Mouse (Mus musculus): Measurements from ENCODE around the gene Itsn1. TPM values are rescaled to one million over a fixed set of nuclear protein-coding genes. Genes with fewer than 3 reads are reported as not detected.

Gene Itsn1
- polyA plus RNA-seq, 1 experiment from 2014 or later: 9.7 TPM

DNA sequence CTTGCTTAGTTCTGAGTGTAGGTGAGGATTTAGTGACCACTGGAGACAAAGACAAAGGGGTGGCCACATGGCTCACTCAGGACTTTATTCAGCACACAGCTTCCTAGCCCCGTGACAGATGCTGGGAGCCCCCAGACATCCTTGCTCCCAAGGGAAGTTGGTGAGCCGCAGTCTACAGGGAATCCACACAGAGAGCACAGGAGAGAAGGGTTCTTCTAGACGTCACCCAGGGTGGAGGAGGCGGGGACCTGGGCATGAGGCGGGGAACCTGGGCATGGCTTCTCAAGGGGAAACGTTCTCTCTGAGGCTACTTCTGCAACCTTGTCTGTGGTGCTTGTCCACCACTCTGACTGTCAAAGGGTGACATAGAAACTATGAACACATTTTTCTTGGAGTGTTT lies 34.9 kb downstream of the Itsn1 start:
- TF ChIP-seq EP300 (IDR thresholded peaks at IDR 0.05): no peak
- no peak for TF ChIP-seq CTCF (IDR thresholded peaks at IDR 0.05)

DNA sequence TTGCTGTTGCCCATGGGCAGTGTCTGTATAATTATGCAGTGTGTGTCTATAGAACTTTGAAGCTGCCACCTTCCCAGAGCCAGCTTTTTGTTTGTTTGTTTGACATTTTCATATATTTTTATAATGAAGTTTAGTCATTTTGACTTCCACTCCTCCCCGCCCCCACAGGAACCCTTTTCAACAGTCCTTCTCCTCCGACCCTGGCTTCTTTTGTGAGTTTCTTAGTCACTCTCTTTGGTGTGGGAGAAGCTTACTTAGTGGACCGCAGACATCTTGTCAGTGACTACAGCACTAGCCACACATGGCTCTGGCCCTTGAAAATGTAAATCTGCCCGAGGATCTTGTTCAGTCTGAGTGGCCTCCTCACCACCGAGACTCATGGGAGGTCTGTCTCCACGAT lies 35.3 kb downstream of the Itsn1 start:
- H3K4me3 ChIP-seq (ENCODE audit: low read depth, low read length): no peak overlapping the region
- peaks cover 4% of the 10 kb centered on the region for H3K4me1 ChIP-seq (ENCODE audit: insufficient read depth, low read depth, low read length)
- TF ChIP-seq EP300 (IDR thresholded peaks at IDR 0.05): no peak
- WGBS: 65% methylated on average over 6 of the region's 6 CpGs
- H3K9ac ChIP-seq (replicated peaks; ENCODE audit: low read depth): no peak overlapping the region
- ATAC-seq: no peak
- H3K36me3 ChIP-seq (ENCODE audit: insufficient read depth, low read length): no peaks in the 10 kb centered on the region
- no peaks in the 10 kb centered on the region for H3K9me3 ChIP-seq (ENCODE audit: low read length)
- no peak for DNase-seq (ENCODE audit: low spot score)
- no peaks in the 10 kb centered on the region for H3K27me3 ChIP-seq (replicated peaks; ENCODE audit: insufficient read depth, low read length)
- no peak overlapping the region for H3K27ac ChIP-seq (ENCODE audit: low read length)
- no peak overlapping the region for H3K4me2 ChIP-seq (replicated peaks; ENCODE audit: low read depth, low read length)

More for the DNA sequence above, 34.9 kb downstream of the Itsn1 start:
- Histone ChIP-seq H3K27ac (ENCODE audit: low read length) (no peak overlapping the region), H3K36me3 (ENCODE audit: insufficient read depth, low read length) (no peaks in the 10 kb centered on the region), H3K4me3 (ENCODE audit: low read depth, low read length) (no peak overlapping the region), H3K4me2 (replicated peaks; ENCODE audit: low read depth, low read length) (no peak overlapping the region), H3K4me1 (ENCODE audit: insufficient read depth, low read depth, low read length) (peaks cover 4% of the 10 kb centered on the region), H3K9me3 (ENCODE audit: low read length) (no peaks in the 10 kb centered on the region), H3K27me3 (replicated peaks; ENCODE audit: insufficient read depth, low read length) (no peaks in the 10 kb centered on the region), H3K9ac (replicated peaks; ENCODE audit: low read depth) (no peak overlapping the region)
- 34% methylated on average over 6 of the region's 6 CpGs for WGBS
- ATAC-seq (peak; percentile 78), DNase-seq (ENCODE audit: low spot score) (peak; percentile 61)

DNA sequence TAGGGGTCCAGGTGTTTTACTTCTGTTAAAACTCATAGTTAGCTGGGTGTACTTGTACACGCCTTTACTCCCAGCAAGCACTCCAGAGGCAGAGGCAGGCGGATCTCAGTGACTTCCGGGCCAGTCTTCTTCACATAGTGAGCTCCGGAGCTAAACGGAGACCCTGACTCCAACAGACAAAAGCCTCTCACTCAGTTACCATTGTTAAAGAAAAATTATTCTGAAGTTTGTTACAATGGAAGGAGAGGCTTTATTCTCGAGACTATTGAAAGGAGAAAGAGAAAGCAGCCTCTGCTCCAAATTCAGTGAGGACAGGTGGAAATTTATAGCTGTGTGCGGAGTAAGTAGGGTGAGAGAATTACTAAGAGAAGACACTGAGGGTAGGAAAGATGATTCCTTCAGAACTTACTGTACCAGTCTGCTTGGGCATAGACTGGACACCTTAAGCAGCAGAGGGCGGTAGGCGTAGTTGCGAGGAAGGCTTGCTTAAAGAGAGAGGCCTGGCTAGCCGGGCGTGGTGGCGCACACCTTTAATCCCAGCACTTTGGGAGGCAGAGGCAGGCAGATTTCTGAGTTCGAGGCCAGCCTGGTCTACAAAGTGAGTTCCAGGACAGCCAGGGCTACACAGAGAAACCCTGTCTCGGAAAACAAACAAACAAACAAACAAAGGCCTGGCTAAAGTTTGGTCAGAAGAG lies 36.2 kb downstream of the Itsn1 start:
- H3K4me3 ChIP-seq (ENCODE audit: low read depth, low read length): no peak overlapping the region
- WGBS: 93% methylated on average over 15 of the region's 15 CpGs
- TF ChIP-seq EP300 (IDR thresholded peaks at IDR 0.05) (no peak), CTCF (IDR thresholded peaks at IDR 0.05) (no peak)
- no peaks in the 10 kb centered on the region for H3K9me3 ChIP-seq (ENCODE audit: low read length)
- DNase-seq (ENCODE audit: low spot score) (no peak), ATAC-seq (no peak)
- no peak overlapping the region for H3K4me2 ChIP-seq (replicated peaks; ENCODE audit: low read depth, low read length)
- no peak overlapping the region for H3K9ac ChIP-seq (replicated peaks; ENCODE audit: low read depth)
- H3K27me3 ChIP-seq (replicated peaks; ENCODE audit: insufficient read depth, low read length): no peaks in the 10 kb centered on the region
- H3K4me1 ChIP-seq (ENCODE audit: insufficient read depth, low read depth, low read length): peaks cover 4% of the 10 kb centered on the region
- no peaks in the 10 kb centered on the region for H3K36me3 ChIP-seq (ENCODE audit: insufficient read depth, low read length)
- no peak overlapping the region for H3K27ac ChIP-seq (ENCODE audit: low read length)

DNA sequence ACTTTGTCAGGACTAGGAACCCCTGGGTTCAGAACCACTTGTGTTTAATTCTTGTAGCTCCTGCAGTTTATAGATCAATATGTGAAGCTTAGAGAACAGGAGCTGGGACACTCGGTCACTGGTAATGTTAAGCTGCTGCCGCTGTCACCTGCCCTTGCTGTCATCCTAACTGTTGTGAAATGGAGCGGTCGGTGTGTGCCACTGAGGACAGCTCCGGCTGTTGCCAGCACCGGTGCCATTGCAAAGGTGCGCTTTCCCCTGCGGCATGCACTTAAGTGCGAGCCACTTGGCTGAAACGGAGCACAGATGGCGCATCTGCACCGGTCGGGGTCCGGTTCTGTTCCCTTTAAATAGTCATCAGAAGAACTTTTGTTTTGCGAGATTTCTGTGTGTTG lies 36.7 kb downstream of the Itsn1 start:
- no peaks in the 10 kb centered on the region for H3K27me3 ChIP-seq (replicated peaks; ENCODE audit: insufficient read depth, low read length)
- ATAC-seq: no peak
- H3K36me3 ChIP-seq (ENCODE audit: insufficient read depth, low read length): no peaks in the 10 kb centered on the region
- H3K4me1 ChIP-seq (ENCODE audit: insufficient read depth, low read depth, low read length): peaks cover 4% of the 10 kb centered on the region
- no peak for DNase-seq (ENCODE audit: low spot score)
- no peak overlapping the region for H3K4me2 ChIP-seq (replicated peaks; ENCODE audit: low read depth, low read length)
- no peaks in the 10 kb centered on the region for H3K9me3 ChIP-seq (ENCODE audit: low read length)
- no peak overlapping the region for H3K4me3 ChIP-seq (ENCODE audit: low read depth, low read length)
- no peak overlapping the region for H3K27ac ChIP-seq (ENCODE audit: low read length)
- TF ChIP-seq EP300 (IDR thresholded peaks at IDR 0.05): no peak
- TF ChIP-seq CTCF (IDR thresholded peaks at IDR 0.05): no peak
- 78% methylated on average over 15 of the region's 15 CpGs for WGBS
- no peak overlapping the region for H3K9ac ChIP-seq (replicated peaks; ENCODE audit: low read depth)

DNA sequence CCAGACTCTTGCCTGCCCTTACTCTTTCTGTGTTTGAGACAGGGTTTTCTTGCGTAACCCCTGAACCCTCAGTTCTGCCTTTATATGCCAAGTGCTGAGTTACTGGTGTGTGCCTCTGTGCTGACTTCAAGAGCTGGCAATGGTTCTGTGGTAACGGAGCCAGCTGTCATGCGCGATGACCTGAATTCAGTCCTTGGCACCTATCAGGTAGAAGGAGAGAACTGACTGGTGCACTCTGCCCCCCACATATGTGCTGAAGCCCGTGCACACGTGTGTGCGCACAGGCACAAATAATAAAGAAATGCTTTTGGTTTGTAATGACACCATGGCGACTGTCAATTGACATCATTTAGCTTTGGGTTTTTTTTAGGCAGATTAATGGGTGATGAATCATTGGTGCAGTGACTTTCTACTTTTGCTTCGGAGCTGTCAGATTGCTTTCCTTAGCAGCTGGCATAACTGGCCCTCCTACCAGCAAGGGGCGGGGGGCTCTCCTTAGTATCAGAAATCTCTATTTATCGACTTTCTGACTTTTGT lies 38.2 kb downstream of the Itsn1 start:
- ATAC-seq (no peak), DNase-seq (ENCODE audit: low spot score) (no peak)
- no peak for TF ChIP-seq CTCF (IDR thresholded peaks at IDR 0.05)
- TF ChIP-seq EP300 (IDR thresholded peaks at IDR 0.05): no peak
- H3K9ac ChIP-seq (replicated peaks; ENCODE audit: low read depth): no peak overlapping the region
- no peaks in the 10 kb centered on the region for H3K9me3 ChIP-seq (ENCODE audit: low read length)
- no peak overlapping the region for H3K4me3 ChIP-seq (ENCODE audit: low read depth, low read length)
- no peaks in the 10 kb centered on the region for H3K27me3 ChIP-seq (replicated peaks; ENCODE audit: insufficient read depth, low read length)
- H3K4me1 ChIP-seq (ENCODE audit: insufficient read depth, low read depth, low read length): peaks cover 4% of the 10 kb centered on the region
- H3K4me2 ChIP-seq (replicated peaks; ENCODE audit: low read depth, low read length): no peak overlapping the region
- WGBS: 79% methylated on average over 11 of the region's 11 CpGs
- H3K36me3 ChIP-seq (ENCODE audit: insufficient read depth, low read length): no peaks in the 10 kb centered on the region
- no peak overlapping the region for H3K27ac ChIP-seq (ENCODE audit: low read length)

DNA sequence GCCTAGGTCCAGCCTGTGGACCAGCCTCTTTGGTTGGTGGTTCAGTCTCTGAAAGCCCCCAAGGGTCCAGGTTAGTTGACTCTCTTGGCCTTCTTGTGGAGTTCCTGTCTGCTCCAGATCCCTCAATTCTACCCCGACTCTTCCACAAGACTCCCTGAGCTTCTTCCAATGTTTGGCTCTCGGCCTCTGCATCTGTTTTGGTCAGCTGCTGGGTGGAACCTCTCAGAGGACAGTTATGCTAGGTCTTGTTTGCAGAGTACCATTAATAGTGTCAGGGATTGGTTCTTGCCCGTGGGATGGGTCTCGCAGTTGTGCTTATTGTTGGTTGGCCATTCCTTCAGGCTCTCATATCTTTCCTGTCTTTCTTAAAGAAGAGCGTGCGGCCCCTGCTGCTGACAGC lies 39.5 kb downstream of the Itsn1 start:
- DNase-seq (ENCODE audit: low spot score): no peak
- H3K27ac ChIP-seq (ENCODE audit: low read length): no peak overlapping the region
- H3K4me1 ChIP-seq (ENCODE audit: insufficient read depth, low read depth, low read length): peaks cover 4% of the 10 kb centered on the region
- no peaks in the 10 kb centered on the region for H3K27me3 ChIP-seq (replicated peaks; ENCODE audit: insufficient read depth, low read length)
- H3K9me3 ChIP-seq (ENCODE audit: low read length): no peaks in the 10 kb centered on the region
- TF ChIP-seq EP300 (IDR thresholded peaks at IDR 0.05): no peak
- TF ChIP-seq CTCF (IDR thresholded peaks at IDR 0.05): no peak
- no peak for ATAC-seq
- H3K9ac ChIP-seq (replicated peaks; ENCODE audit: low read depth): no peak overlapping the region
- no peaks in the 10 kb centered on the region for H3K36me3 ChIP-seq (ENCODE audit: insufficient read depth, low read length)
- H3K4me3 ChIP-seq (ENCODE audit: low read depth, low read length): no peak overlapping the region
- H3K4me2 ChIP-seq (replicated peaks; ENCODE audit: low read depth, low read length): no peak overlapping the region
- 91% methylated on average over 6 of the region's 6 CpGs for WGBS
